Mouse (Mus musculus) ovary, postnatal 36 days (tissue): ENCODE results near the gene H2afy.

Experiments used
- DNase-seq: peaks from one replicate; pipeline ENCODE4 v3.0.0; 2022; ENCODE audit warnings: low spot score, mixed read lengths

H2afy gene

DNA sequence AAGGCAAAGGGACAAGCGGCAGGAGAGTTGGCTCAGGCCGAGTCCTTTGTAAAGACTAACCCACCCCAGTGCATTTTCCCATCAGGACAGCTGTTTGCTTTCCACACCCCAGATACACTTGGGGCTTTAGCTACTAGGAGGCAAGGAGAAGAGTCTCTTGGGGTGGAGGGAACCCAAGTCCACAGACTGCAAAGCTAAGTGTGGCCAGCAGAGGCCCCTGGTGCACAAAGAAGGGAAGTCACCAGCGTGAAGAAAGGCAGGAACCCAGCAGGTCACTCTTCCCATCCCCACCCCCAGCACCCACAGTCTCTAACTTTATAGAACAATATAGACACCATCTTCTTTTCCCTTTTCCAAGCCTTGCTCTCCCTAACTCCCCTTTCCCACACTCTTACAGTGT is 9.4 kb upstream of the H2afy start:
- no peak for DNase-seq

DNA sequence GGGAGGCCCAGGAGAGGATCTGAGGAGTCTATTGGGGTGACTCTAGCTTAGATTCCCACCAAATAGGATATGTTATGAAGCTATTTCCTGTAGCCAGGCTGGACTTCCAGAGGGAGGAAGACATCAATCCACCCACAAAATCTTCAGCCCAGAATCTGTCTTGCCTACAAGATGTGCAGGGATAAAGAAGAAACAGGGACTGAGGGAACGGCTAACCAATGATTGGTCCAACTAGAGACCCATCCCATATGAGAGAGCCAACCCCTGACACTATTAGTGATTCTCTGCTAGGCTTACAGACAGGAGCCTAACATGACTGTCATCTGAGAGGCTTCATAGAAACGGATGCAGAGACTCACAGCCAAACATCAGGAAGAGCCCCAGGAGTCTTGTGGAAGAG is 7.9 kb upstream of the H2afy start:
- DNase-seq: no peak

DNA sequence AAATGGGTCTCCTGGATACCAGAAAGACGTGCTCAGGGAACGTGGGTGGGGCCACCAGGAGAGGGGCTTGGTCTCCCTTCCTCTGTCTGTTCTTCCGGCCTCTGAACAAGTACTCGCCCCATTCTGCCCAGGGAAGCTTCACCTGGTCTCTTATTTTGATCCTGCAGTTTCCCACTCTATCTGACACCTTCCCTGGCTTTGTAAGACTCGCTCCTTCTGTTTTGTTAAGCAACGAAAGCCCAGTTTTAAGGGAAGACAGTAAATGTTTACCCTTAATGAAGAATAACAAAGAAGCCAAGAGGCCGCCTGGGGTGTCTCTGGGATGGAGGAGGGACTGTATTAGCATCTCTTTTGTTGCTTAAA is 7.0 kb upstream of the H2afy start:
- DNase-seq: no peak

DNA sequence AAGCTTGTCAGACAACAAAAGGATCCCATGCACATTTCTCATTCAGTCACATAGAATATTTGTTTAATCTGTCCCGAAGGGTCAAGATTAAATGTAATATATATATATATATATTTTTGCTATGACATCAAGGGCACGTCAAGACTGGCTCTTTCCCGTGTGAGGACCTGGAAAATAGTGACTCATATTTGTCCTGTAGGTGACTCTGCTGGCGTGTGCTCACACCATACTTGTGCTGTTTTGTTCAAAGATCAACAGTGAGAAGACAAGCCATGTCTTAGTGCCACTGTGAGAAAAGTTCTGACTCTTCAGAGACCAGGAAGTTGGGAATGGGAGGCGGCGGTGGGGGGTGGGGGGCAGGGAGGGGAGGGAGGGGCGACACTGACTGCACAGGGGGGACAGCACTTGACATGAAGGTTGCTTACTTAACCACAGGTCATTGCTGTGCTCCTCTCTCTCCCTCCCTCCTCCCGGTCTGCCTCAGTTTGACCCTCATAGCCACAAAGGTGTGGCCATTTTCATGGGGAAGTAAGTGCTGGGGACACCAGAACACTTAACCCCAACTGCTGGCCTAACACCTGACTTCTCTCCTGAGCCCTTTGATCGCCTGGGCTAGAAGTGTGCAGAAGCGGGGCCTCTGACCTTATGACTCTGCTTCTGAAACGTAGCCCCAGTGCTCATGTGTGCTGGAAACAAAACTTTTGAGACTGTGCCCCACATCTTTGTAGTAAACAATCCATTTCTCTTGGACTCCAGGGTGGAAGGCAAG is 6.4 kb upstream of the H2afy start:
- no peak for DNase-seq

DNA sequence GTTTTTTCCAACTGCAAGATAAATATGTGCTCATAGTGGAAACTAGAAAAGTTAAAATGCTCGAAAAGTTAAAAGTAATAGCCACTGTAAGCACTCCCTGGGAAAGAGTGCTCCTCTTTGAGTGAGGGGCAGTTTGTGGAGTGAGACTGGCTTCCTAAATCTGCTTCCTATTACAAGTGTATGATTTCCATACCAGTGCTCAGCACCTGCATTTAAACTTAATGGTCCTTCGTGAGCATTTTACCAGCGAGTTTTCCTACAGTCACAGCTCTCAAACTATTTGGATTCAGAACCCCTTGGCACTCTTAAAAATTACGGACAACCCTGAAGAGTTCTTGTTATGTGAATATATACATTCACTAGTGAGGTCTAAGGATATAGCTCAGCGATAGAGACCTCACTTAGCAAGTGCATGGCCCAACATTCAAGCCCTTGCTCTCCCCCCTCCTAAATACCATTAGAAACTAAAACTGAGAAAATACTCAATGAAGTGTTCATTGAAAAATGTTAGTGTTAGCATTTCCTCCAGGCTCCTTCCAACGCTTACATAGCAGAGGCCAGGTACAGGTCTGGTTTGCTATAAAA is 3.1 kb upstream of the H2afy start:
- no peak for DNase-seq

DNA sequence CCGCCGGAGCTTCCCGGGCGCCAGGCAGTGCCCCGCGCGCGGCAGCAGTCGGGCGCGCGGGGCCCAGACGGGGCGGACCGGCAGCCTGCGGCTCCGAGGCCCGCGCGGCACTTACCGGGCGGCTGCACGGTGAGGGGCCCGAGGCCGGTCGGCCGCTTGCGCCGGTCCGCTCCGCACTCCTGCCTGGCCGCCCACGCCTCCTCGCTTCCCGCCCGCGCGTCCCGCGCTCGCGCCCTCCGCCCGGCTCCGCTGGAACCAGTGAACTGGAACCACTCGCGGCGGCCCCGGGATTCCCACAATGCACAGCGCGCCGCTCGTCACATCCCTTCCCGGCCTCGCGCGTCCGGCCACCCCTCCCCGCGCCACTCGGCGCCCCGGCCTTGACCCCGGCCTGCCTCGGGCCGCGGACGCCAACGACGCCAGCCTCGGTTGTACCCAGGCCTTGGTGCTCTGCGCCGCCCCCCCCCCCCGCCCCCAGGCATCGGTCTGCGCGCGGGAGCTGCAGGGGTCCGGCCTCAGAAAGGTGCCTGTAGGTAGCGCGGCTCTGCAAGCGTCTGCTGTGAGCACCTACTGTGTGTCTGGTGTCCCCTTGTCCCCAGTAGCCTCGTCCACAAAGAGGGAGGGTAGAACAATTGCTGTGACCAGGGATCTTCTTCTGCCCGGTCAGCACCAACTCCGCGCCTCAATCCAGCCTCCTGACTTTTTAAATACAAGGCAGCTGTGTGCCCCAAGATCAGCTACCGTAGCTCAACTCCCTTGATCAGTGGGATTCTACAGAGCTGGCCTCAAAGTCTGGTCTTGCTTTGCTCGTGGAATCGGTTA is 719 bp downstream of the H2afy start:
- peak; percentile 90 for DNase-seq

DNA sequence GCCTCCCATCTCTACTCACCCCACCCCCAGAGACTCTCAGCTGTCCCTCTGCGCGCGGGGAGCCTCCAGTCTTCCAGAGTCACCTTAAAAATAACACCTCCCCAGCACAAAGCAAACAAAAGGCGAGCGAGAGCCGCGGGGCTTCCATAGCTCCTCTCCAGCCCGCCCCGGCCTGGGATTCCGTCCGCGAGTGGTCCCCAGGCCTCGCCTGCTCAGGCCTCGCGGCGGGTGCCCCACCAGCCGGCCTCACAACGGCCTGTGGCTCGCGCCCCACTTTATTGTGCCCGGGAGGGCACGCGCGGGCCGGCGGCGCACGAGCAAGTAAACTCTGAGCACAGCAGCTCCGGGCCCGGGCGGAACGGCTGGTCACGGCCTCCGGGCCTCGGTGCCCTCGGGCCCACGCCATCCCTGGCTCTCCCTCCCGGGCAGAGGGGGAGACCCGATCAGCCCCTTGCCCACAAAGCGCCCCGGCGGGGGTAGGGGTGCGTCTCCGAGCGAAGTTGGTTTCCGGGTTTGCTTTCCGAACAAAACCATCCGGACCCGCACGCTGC is 1.5 kb downstream of the H2afy start:
- DNase-seq: peak; percentile 45

DNA sequence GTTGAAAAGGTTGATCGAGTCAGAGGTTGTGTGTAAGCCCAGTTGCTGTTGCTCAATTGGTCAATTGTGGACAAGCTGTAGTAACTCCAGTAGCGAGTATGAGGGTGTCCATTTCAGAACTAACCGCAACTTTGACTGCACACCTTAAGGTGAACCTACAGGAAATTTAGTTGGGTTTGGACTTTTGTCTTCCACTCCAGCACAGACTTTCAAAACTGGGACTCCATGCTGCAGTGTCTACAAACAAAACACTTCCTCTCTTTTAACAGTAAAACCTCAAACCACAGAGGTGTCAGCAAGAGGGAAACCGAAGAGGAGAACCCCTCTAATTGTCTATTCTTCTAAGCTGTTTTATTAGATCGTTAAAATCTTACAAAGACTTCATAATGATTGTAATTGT is 2.1 kb downstream of the H2afy start:
- no peak for DNase-seq

DNA sequence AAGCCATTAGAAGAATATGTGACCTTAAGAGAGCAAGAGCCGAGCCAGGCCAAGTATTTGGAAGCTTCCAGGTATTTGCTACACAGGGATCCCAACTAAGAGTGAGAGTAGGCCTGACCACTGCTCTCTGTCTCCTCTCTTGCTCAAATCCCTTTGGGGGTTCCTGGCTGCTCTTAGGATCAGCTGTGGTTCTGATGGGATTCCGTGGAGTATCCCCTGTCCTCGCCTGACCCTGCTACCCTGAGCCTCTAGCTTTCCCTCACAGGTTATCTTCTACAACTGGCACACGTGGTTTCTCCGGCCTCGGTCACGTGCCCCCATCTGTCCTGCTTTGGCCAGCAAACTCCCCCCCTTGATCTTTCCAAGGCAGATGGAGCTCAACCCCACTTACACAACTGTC is 3.2 kb downstream of the H2afy start:
- no peak for DNase-seq

DNA sequence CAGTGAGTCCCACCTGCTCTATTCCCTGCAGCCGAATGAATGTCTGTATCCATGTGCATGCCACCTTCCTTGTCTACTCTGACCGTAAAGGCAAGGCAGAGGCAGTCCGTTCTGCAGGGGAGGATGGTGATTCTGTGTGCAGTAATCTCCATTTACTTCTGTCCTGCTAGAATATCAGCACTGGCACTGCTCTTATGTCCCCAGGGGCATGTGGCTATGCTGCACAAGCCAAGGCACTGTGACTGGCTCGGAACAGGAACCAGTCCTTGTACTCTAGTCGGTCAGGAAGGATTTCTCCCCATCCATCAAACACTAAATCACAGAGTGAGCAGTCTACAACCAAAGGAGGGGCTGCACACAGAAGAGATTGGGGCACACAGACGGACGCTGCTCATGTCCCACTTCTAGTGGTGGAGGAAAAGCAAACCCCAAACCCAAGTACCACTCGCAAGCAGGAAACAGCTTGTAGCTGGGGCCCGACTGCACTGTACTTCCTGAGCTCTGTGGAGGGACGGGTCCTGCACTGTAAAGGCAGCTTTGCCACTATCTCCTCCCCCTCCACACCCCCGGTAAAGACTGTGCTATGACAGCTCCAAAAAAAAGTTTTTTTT is 3.7 kb downstream of the H2afy start:
- DNase-seq: no peak

DNA sequence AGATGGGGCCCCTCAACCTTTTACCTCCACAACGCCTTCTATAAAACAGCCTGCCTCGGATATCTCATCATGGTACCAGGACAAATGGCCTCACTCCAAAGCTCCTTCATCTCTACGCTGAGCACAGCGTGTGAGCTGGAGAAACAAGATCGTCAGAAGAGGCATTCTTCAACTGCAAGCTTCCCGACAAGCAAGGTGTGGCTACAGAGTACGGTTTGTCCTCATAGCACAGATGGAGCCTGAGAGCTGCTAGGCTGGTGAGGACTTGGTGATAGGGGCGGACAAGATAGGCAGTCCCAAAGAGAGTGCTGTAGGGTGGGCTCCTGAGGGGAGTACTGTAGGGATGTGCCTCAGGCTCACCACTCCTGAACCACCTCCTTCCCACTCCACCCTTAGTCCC is 5.6 kb downstream of the H2afy start:
- DNase-seq: no peak

DNA sequence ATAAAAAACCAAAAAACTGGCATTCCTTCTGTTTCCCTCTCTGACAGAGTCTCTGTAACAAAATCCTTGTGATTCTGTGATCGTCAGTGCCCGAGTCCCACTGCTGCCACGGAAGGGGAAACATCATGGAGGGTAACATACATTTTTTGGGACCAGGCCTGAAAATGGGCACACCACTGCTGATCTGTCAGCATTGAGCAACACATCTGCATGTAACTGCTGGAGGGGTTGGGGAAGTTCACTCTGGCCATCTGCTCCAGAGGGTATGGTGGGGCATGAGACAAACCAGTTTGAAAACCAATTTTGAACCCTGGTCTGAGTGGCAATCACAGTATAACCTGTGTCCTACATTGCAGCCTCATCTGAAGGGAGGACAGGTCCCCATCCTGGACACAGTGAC is 6.6 kb downstream of the H2afy start:
- no peak for DNase-seq

DNA sequence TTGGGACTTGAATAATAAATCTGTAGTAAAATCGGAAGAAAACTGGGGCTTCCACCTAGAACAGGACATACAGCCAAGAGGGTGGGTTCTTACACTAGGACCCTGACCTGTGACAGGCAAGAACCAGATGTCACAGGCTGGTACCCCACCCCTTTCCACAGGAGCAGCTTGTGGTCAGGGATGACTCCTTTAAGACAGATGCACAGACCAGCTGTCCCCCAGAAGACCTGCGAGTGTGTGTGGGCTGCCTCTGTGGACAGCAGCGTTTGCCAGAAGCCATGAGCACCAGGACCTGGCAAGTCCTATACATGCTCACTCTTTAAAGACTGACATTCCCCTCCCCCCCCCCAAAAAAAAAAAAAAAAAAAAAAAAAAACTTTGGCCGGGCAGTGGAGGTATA is 7.1 kb downstream of the H2afy start:
- no peak for DNase-seq

DNA sequence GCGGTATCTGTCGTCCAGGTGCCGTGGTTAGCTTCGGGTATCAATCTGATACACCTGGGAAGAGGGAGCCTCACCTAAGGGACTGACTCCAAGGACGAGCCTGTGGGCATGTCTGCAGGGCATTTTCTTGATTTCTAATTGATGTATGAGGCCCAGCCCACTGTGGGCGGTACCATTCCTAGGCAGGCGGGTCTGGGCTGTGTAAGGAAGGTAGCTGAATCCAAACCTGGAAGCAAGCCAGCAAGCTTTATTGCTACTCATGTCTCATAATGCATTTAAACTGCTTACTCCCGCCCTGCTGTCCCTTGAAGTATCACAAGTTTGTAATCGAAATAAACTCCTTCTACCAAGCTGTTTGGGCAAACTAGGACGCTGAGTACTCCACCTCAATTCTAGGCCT is 10.5 kb downstream of the H2afy start:
- DNase-seq: no peak

DNA sequence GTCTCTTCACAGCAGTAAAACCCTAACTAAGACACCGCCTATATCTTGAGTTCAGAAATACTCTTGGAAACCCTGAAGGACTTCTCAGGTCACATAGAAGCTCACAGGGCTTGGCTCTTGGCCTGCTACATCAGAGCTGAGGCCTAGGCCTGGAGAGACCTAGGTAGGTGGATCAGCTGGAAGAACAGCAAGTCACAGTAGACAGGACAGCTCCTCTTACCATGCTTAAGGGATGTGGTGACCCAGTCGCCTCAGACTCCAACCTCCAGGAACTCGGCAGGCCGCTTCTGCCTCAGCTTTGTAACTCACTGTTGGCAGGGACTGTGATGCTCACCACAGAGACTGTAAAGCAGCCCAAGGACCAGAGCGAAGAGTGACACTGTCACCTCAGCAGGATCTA is 13.1 kb downstream of the H2afy start:
- no peak for DNase-seq

DNA sequence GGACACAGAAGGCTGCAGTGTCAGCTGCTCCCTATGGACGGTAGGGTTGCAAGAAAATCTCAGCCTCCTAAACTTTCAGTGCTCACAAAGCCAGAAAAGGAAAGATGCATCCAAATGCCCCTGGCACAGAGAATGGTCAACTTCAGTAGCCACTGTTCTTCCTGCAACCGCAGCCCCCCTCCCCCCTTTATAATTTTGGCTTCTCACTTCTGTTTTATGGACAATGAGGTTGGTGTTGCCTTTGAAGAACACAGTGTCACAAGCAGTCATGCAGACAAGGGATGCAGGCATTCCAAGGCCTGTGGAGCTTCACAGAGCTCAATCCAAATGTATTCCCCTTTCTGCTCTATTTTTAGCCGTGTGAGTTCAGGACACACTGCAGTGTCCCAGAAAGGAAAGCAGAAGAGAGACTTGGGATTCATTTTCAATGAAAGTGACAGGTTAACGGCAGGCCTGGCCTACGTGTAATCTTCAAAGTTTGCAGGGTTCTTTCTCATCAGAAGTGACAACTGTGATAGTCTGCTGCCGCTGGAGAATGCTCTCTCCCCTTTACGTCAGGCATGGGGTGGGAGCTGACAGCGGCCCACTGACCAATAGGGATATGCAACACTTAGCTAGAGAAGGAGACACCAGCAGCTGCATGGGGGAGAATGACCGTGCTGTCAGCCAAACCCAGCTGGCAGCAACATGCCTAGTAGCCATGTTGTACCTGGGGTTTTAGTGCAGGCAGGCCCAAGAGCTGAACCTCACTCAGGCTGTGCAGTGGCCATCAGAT is 18.0 kb downstream of the H2afy start:
- DNase-seq: no peak

DNA sequence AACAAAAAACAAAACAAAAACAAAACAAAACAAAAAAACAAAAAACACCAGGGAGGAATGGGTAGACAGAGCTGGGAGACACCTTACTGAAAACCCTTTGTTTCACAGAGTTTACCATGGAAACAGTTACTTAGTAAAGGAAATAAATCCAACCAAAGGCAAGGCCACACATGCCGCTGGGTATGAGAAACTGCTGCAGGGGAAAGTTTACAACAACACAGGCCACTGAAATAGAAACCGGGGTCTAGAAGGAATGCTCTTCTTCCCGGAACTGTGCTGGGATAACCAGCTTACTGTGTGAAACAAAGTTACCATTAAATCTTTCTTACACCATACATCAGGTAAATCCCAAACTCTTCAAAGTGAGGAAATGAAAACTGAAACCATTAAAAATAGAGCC is 20.3 kb downstream of the H2afy start:
- no peak for DNase-seq

DNA sequence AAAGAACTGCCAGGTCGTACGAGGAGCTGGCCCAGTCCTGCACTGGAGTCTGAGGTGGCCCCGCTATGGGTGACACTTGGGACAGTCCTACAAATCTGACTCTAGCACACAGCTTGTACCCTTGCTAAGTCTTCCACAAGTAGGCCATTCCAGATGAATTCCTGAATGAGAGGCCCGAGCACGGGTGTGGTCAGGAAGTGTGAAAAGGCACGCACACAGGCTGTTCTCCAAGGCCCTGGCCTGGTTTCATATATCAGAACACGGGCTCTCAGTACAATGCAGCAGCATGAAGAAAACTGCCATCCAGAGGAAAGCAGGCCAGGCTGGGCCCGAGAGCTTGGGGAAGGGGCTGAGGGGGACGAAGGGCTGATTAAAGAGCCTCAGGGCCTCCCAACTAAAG is 20.8 kb downstream of the H2afy start:
- DNase-seq: no peak

DNA sequence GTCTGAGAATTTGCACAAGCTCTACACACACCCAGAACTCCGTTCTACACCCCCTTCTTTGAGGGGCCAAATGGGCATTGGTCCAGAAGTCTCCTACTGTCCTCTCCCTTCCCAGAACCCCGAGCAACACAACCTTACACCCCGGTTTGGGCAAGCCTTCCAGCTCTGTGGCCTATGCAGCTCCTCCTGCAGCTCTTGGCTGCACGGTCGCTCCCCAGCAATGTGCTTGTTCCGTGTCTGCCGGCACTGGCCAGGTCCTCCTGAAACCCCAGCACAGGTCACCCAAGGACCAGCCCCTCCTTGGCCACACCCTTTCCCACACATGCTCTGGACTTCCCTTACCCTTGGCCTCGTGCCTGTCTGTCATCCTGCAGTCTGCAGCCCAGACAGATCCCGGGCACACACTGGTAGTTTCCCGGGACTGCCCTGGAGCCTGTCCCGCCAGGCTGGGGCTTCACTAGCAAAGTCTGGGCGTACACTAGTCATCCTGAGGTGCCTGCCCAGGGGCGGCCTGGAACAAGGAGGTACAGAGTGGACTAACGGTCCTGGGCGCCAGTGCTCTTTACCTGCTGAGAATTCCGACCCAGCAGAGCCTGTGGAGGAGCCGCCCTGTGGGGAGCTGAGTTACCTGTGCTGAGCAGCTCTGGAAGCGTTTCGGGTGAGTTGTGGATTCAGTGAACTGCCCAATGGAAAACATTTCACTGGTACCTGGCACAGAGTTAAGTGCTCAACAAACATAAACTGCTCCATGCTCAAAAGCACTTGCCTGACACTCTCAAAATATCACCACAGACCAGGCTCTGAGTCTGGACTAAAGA is 22.5 kb downstream of the H2afy start:
- DNase-seq: peak; percentile 35

DNA sequence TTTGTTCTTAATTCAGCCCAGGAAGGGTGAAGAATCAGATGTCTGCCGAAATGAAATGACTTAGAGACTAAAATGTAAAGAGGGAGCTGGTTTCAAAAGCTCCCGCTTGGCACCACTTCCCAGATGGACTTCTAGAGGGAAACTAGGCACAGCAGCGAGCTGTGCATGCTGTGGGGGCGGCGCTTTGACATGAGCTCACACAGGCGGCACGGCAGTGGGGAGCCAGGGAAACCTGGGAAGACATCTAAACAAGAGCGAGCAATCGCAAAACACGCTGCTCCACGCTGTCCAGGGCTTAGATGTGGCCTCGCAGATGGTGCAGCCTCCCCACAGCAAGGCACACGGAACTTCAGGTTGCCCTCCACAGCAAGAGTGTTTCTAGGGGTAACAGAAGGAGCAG is 23.2 kb downstream of the H2afy start:
- no peak for DNase-seq

DNA sequence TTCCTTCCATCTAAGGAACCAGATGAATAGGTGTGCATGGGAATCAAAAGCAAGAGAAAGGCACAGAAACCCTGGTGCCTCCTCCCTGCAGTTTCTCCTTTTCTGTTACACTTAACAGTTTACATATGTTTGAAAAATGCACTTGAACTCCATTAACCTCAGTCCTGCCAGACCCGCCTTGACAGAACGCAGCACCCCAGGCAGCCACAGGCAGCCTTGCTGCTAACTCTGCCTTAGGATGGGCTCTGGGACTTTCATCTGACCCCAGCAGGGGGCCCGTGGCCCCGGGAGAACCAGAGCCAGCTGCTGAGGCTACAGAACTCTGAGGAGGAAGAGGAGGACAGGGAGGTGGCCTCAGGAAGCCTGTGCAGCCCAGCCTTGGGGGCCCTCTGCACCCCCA is 23.7 kb downstream of the H2afy start:
- DNase-seq: peak; percentile 29
